Mouse (Mus musculus) adrenal gland, adult (tissue): ENCODE data around the gene Ccpg1.

Experiments
- DNase-seq, 2 experiments: peaks; one replicate each; pipeline ENCODE4 v3.0.0; 2022 to 2023; ENCODE audit warnings: low spot score in 1 of 2; ENCODE audit not compliant: inconsistent age in 2 of 2

Gene Ccpg1

GRCm38 (mm10) chr9:72992576-72992975 is 7.3 kb downstream of the Ccpg1 start:
- peak; percentile 50 to 79 for DNase-seq

DNA sequence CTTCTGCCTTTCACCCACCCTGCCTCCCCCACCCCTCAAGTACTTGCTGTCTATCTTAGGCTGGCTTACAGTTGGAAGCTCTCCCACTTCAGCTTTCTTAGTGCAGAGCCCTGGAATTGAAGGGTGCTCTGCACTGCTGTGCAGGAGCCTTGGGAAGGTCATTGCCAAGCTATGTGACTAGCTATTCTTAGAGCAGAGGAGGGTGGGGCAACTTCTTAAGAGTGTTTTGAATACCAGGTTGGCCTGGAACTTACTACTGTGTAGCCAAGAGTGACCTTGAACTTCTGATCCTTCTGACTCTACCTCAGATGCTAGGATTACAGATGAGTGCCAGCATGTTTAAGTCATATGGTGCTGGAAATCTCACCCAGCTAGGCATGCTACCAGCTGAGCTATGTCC is 10.9 kb downstream of the Ccpg1 start:
- peak in 1 of 2 experiments; percentile 49 for DNase-seq

DNA sequence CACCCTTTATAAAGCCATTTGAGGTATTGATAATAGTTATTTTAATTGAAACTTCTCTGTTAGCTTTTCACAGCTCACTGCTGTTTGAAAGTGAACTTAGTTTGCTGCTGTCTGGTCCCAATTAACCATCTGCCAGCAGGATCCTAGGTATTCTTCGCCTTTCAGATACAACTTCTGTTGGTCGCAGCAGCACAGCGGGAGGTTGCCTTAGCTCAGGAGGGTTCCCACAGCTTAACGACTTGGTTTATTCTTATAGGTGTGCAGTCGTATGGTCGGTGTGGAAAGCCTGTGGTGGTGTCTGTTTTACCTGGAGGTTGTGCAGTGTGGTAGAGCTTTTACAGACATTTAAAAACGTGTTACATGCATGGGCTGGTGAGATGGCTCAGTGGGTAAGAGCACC is 11.6 kb downstream of the Ccpg1 start:
- DNase-seq: no peak

GRCm38 (mm10) chr9:73000487-73000886 is 15.3 kb downstream of the Ccpg1 start:
- no peak for DNase-seq

DNA sequence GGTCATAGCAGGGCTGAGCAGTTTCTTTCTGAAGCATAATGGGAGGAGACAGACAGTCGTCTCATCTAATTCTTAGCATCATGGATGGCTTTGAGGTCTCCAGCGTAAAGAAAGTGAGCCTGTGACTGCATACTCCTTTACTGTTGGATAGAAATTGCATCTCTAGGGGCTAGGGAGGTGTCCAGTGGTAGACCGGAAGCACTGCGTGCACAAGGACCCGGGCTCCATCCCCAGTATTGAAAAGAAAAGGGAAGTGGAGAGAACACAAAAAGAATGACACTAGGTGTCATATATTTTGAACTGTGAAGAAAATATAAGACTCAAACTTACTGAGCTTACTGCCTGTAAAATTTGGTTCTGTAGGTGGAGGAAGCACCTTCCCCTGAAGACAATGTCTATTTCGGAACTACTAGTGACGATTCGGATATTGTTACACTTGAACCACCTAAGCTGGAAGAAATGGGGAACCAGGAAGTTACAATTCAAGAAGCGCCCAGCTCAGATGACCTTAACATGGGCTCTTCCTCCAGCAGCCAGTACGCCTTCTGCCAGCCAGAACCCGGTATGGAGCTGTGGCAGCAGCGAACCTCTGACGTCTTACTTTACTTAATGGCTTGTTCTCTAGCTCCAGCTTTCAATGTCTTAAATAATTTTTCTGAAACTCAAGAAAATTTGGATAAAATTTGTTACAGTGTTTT is 16.2 kb downstream of the Ccpg1 start:
- no peak for DNase-seq

GRCm38 (mm10) chr9:73002177-73002576 is 16.9 kb downstream of the Ccpg1 start:
- peak; percentile 40 to 64 for DNase-seq

DNA sequence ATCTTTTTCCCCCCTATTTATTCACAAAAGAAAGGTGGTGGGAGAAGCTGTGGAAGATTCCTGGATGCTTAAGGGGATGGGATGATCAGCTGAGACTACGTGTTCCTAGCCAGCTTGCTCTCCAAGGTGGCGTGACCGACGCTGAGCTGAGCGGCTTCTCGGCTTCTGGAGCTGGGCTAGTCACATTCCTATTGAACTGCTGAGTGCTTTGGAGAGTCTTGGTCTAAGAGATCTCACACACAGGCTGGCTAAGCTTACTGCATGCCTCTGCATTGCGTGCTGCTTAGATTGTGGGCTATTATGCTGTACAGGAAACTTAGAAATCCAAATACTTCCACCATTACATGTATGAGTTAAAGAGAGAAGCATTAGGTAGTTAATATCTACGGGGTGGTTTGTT is 18.8 kb downstream of the Ccpg1 start:
- DNase-seq: no peak

DNA sequence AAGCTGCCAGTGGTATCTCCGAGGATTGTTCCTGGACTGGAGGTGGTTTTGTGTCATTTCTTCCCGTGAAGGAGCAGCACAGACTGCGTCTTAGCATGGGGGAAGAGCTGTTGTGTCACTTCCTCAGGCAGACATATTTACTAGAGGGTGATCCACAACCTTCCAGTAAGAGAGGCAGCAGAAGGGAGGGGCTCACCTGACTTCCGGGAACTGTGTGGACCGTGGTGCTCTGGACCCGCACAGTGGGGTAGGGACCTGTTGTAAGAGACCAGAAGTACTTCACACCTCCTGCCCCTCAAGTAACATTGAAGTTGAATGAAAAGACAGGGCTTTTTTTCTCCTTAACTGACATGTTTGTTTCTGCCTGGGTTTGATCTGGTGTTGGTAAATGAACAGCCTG is 19.9 kb downstream of the Ccpg1 start:
- no peak for DNase-seq

DNA sequence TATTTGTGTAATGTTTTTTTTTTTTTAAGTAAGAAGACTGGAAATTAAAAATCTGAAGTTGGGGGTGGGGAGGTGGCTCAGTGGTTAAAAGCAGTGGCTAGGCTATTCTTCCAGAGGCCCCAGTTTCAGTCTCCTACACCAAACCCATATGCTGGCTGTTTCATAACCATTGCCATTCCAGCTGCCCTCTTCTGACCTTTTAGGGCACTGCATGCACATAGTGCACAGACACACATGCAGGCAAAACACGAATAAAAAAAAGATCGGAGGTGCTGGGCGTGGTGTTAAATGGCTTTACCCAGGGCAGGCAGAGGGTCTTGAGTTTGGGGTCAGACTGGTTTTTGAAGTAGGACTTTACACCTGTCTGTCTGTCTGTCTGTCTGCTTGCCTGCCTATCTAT is 20.9 kb downstream of the Ccpg1 start:
- DNase-seq: no peak

DNA sequence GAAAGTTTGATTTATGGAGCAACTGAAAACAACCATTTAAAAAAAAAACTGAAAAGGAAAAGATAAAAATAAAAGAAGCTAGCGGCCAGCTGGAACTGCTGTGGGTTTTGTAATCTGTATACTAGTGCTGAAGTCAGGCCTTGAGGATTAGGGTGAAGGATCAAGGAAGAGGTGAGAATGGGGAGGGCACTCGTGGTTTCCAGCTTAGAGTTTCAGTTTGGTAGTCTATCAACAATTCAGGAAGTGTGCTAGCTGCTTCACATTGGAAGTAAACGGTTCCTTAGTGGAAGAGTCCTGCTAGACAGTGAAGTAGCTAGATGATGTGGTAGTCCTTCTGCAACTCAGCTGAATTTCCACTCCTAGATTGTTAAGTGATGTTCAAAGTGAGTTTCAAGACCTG is 23.2 kb downstream of the Ccpg1 start:
- no peak for DNase-seq

DNA sequence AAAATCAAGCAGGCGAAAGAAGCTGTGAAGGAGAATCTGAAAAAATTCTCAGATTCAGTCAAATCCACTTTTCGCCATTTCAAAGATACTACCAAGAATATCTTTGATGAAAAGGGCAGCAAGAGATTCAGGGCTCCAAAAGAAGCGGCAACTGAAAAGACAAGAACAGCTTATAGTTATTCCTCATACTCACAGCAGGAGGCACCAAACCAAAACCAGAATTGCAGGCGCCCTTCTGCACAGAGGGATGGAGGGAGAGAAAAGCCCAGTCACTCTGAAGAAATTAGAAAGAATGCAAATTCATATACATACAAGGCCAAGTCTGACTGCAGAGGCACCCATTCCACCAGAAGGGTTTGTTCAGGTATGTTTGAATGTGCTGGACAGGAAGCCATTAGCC is 27.4 kb downstream of the Ccpg1 start:
- no peak for DNase-seq

GRCm38 (mm10) chr9:73014724-73015123 is 29.5 kb downstream of the Ccpg1 start:
- DNase-seq: no peak

GRCm38 (mm10) chr9:73019841-73020240 is 34.6 kb downstream of the Ccpg1 start:
- DNase-seq: peak in 1 of 2 experiments; percentile 60

- peak; percentile 65 to 86 for DNase-seq
These were observed 35.4 kb downstream of the Ccpg1 start for GRCm38 (mm10) chr9:73020566-73021097.

- DNase-seq: no peak
These were observed 40.8 kb downstream of the Ccpg1 start for GRCm38 (mm10) chr9:73025818-73026636.

- no peak for DNase-seq
These were observed 45.2 kb downstream of the Ccpg1 start for GRCm38 (mm10) chr9:73030443-73030842.

DNA sequence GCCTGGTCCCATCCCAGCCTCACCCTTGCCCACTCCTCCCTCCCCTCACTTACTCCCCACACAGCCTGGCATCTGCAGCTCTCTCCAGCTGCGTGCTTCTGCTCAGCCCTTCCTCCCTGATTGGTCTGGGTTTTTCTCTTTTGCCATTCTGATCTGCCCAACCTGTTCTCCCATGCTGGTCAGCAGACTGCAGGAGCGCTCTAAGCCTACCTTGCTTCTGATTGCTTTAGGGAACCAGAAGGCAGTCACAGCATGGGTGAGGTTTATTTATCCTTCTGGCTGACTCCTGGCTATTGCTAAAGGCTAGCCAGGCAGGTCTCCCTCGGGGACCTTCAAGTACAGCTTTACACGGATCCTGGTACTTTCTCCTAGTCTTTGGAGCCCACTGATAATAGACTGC is 46.2 kb downstream of the Ccpg1 start:
- DNase-seq: no peak

DNA sequence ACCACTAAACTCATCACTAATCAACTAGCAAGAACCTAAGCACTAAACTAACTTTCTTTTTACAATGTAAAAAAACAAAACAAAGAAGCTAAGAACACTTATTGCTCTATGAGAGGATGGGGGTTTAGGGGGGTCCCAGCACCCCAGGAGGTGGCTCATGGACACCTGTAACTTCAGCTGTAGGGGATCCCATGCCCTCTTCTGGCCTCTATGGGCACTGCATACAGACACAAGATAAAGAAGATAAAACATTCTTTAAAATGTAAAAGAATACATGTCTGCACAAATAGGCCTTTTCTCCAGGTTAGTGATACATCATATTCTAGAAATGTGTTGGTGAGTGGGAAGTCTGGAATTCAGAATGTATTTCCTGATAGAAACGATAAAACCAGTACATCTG is 48.2 kb downstream of the Ccpg1 start:
- no peak for DNase-seq

- peak; percentile 93 to 97 for DNase-seq
These were observed 54.2 kb downstream of the Ccpg1 start for GRCm38 (mm10) chr9:73039222-73039945.

GRCm38 (mm10) chr9:73040080-73040479 is 54.9 kb downstream of the Ccpg1 start, which contains the start of gene Pigb:
Gene Pigb, minus strand, starts transcription at chr9:73040378.
- peak; percentile 56 to 74 for DNase-seq
